Mouse (Mus musculus) kidney, adult 2 months (tissue): ENCODE measurements around the gene Arhgap19.

Experiments used
- CTCF ChIP-seq: fragments of 200-500 bp; conservative IDR thresholded peaks from 2 replicates; pipeline ENCODE4 v1.5.1; 2011; ENCODE audit warnings: low read depth, mild to moderate bottlenecking, control low read depth, low read length, moderate library complexity, mixed read lengths; ENCODE audit not compliant: insufficient read depth, insufficient read length
- POLR2A ChIP-seq: fragments of 200-500 bp; IDR thresholded peaks from one replicate; pipeline ENCODE4 v1.6.1; 2011; ENCODE audit warnings: low read depth, low read length, control low read depth

- no peak for TF ChIP-seq CTCF
- no peak for TF ChIP-seq POLR2A
Observed at GRCm38 (mm10) chr19:41747436-41747835, 54.4 kb downstream of the Arhgap19 start.
